Mouse (Mus musculus) intestine, embryonic 14.5 days (tissue): ENCODE measurements at regions not wholly inside any gene's neighbourhood (a gene's known extent, or its start where the extent isn't known, plus 50 kb on each side); places are given as distances from the start of the nearest gene placed in this dataset.

ENCODE experiments used
- ATAC-seq: fragments of 200-750 bp; cut with Nextera tagmentation; replicated peaks from 2 replicates; pipeline ENCODE4 v1.8.0; 2017; ENCODE audit warnings: low read depth, moderate number of reproducible peaks, moderate TSS enrichment, moderate library complexity; ENCODE audit not compliant: low FRiP score, low TSS enrichment
- DNase-seq: peaks from one replicate; pipeline ENCODE4 v3.0.0-alpha.2; 2018; ENCODE audit warnings: low spot score
- H3K27ac ChIP-seq: fragments of 300-500 bp; sonication (generic); 2 replicates; pipeline ENCODE4 v1.5.1; 2014; ENCODE audit warnings: low read depth, mild to moderate bottlenecking, control low read depth
- H3K27me3 ChIP-seq: fragments of 300-500 bp; sonication (generic); replicated peaks from 2 replicates; pipeline ENCODE4 v1.6.1; 2014; ENCODE audit warnings: low read length, control low read depth; ENCODE audit not compliant: control insufficient read depth, insufficient read depth
- H3K36me3 ChIP-seq: fragments of 300-500 bp; sonication (generic); 2 replicates; pipeline ENCODE4 v1.6.1; 2014; ENCODE audit warnings: low read length, control low read depth; ENCODE audit not compliant: control insufficient read depth, insufficient read depth
- H3K4me1 ChIP-seq: fragments of 300-500 bp; sonication (generic); replicated peaks from 2 replicates; pipeline ENCODE4 v1.6.1; 2014; ENCODE audit warnings: low read length, control low read depth, mixed read lengths; ENCODE audit not compliant: control insufficient read depth, insufficient read depth
- H3K4me2 ChIP-seq: fragments of 300-500 bp; sonication (generic); 2 replicates; pipeline ENCODE4 v1.6.1; 2014; ENCODE audit warnings: low read length
- H3K4me3 ChIP-seq: fragments of 300-500 bp; sonication (generic); 2 replicates; pipeline ENCODE4 v1.5.1; 2014; ENCODE audit warnings: low read depth, low read length, control low read depth, mixed read lengths
- H3K9ac ChIP-seq: fragments of 300-500 bp; sonication (generic); 2 replicates; pipeline ENCODE4 v1.6.1; 2014; ENCODE audit warnings: mild to moderate bottlenecking, low read length
- H3K9me3 ChIP-seq: fragments of 300-500 bp; sonication (generic); 2 replicates; pipeline ENCODE4 v1.6.1; 2016; ENCODE audit warnings: low read length, control low read depth; ENCODE audit not compliant: control insufficient read depth
- WGBS: fragments of 180-500 bp; shearing (Covaris S2); extraction: QIAGEN DNeasy Blood & Tissue Kit; methylation state at CpG from one replicate; pipeline ENCODE4 v1.1.7; 2014; 5-methylcytosine and 5-hydroxymethylcytosine counted together

DNA sequence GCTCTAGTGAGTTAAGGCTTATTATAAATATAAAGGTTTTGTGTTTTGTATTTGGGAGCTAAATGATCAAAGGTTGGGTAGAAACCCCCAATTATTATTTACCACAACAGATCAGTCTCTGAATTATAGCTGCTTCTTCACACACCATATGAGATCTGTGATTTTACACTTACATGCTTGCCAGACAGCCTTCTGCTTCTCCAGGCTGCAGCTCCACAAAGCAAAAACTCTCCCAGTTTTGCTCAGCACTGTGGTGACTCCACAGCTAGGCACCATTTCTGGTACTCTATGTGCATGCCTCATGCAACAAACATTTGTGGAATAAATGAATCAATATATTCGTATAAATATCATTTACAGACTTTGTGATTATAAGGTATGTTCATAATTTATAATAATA is 199.4 kb upstream of the Gm10306 start:
- no peak for ATAC-seq
- H3K9ac ChIP-seq, result no peak overlapping the region
- no peaks in the 10 kb centered on the region for H3K36me3 ChIP-seq
- no peak overlapping the region for H3K4me3 ChIP-seq
- no peak for DNase-seq
- H3K4me1 ChIP-seq, result no peaks in the 10 kb centered on the region
- no peaks in the 10 kb centered on the region for H3K9me3 ChIP-seq
- no peak overlapping the region for H3K4me2 ChIP-seq
- WGBS, result 81% methylated on average over 1 of the region's 1 CpGs
- no peaks in the 10 kb centered on the region for H3K27me3 ChIP-seq
- no peak overlapping the region for H3K27ac ChIP-seq

DNA sequence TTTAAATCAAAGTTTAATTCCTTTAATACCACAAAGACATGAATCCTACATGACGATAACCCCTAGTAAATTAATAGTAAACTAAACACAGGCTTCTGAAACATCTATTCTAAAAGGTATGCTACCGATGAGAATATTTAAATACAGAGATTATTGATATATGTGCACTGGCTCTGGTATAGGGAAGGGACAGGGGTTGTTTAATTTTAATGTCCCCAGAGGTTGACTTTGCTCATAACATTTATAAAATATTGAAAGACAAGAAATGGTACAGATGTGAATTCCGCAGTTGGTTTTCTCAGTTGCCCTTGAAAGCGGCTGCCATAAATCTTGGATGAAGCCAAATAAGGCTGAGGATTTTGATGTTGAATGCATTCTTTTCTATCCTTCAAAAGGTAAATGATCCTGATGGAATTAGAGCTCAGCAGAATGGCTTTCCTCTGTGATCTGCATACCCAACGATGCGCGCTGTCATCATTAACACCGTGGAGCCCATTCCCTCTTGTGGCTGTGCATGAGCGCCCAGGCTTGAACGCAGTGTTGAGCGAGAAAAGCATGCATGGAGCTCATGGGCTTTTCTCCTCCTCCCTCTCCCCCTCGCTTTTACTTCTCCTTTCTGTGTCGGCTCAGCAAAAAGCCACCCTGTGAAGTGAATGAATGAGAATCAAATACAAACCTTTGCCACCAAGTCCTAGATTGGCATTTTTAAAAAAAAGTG is 195.4 kb upstream of the Gm10306 start:
- DNase-seq (no peak), ATAC-seq (no peak)
- H3K4me2 ChIP-seq, result no peak overlapping the region

DNA sequence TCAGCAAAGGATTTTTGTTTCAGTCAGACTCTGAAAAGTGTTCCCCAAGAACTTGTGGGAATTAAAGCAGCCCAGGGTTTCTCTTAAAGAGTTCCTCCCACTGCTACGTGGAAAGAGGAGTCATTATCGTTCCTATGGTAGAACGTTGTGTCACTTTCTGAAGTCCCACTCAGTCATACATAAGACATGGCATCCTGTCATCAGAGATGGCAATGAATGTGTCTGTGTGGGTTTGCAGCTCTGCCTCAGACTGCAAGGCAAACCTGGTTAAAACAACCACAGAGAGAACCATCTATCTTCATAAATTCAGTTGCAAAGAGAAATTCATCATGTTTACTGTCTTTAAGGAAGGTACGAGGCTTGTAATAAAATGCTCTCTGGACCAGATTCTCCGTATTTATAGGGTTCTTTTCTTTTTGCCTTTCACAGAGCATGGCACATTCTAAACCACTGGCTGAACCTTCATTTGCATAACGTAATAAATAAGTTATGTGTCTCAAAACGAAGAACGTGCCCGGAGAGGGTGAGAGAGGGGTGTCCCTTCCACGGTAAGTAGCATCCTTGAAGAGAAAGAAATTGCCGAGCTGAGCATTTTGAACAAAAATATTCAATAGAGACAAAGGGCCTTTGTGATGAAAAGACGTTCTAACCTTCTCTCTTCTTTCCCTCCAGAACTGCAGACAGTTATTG is 194.7 kb upstream of the Gm10306 start:
- ATAC-seq, result no peak
- no peaks in the 10 kb centered on the region for H3K27me3 ChIP-seq

More for the DNA sequence above, 195.4 kb upstream of the Gm10306 start:
- H3K9me3 ChIP-seq, result no peaks in the 10 kb centered on the region
- no peak overlapping the region for H3K9ac ChIP-seq
- 70% methylated on average over 13 of the region's 13 CpGs for WGBS
- H3K4me3 ChIP-seq, result no peak overlapping the region
- no peaks in the 10 kb centered on the region for H3K36me3 ChIP-seq
- H3K27ac ChIP-seq, result no peak overlapping the region
- no peaks in the 10 kb centered on the region for H3K4me1 ChIP-seq
- no peaks in the 10 kb centered on the region for H3K27me3 ChIP-seq

DNA sequence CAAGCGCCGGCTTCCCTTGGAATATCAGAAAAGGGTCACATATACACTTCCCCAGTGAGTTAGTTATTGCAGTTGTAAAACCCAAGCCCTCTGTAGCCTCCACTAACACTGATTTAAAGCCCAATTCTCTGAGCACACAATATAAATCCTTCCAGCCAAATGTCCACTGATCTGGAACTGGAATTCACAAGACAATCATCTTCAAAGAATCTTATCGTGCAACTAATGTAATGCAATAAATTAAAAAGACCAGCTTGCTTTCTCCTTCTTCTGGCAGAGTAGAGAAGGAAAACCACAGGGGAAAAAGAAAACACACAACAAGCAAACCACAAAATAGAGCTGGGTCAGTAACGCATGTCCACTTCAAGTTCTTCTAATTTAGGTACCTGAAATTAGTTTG is 191.0 kb upstream of the Gm10306 start:
- ATAC-seq, result no peak
- no peak overlapping the region for H3K9ac ChIP-seq
- no peak overlapping the region for H3K27ac ChIP-seq
- H3K4me2 ChIP-seq, result no peak overlapping the region
- 42% methylated on average over 4 of the region's 4 CpGs for WGBS
- no peaks in the 10 kb centered on the region for H3K4me1 ChIP-seq
- no peak for DNase-seq
- no peaks in the 10 kb centered on the region for H3K9me3 ChIP-seq
- no peaks in the 10 kb centered on the region for H3K36me3 ChIP-seq
- H3K4me3 ChIP-seq, result no peak overlapping the region
- H3K27me3 ChIP-seq, result no peaks in the 10 kb centered on the region

More for the DNA sequence above, 194.7 kb upstream of the Gm10306 start:
- Histone ChIP-seq H3K27ac (no peak overlapping the region), H3K4me1 (no peaks in the 10 kb centered on the region), H3K9me3 (no peaks in the 10 kb centered on the region), H3K4me2 (no peak overlapping the region), H3K36me3 (no peaks in the 10 kb centered on the region), H3K4me3 (no peak overlapping the region), H3K9ac (no peak overlapping the region)
- WGBS, result 65% methylated on average over 12 of the region's 12 CpGs
- no peak for DNase-seq

DNA sequence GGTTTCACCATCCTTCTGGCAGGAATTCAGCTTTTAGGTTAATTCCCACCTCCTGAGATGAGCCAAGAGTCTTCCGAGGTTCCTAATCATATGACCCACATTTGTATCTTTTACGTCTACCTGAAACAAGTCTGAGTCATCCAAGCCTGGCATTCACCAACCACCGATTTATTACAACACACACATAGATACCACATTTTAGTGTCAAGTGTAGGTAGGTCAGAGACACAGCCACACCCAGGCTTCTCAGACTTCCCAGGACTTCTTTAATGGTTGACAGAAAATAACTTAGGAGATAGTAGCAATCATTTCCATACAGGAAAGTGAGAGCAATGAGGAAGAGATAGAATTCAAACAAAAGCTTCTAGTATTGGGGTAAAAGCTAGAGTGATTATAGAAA is 189.2 kb upstream of the Gm10306 start:
- Histone ChIP-seq H3K27me3 (no peaks in the 10 kb centered on the region), H3K4me3 (no peak overlapping the region), H3K4me1 (no peaks in the 10 kb centered on the region), H3K9me3 (no peaks in the 10 kb centered on the region), H3K4me2 (no peak overlapping the region), H3K9ac (no peak overlapping the region), H3K36me3 (no peaks in the 10 kb centered on the region), H3K27ac (no peak overlapping the region)
- no peak for DNase-seq
- 72% methylated on average over 3 of the region's 3 CpGs for WGBS
- ATAC-seq, result no peak

DNA sequence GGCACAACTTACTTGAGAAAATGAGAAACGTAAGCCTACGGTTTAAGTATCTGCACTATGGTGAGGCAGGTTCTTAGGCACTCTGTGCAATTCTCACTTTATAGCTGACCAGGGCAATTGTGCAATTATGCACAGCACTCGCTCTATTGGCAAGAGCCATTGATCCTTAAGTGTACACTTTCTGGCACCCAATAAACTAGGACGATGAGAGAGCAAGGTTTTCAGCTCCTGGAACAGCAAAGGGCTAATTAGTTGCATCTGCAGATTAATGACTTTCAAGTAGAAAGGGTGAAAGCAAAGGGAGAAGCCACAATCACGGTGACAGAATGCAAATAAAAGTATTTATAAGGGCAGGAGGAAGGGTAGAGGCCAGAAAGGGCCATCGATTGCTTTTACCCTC is 185.4 kb upstream of the Gm10306 start:
- no peak for DNase-seq
- WGBS, result 26% methylated on average over 6 of the region's 6 CpGs

DNA sequence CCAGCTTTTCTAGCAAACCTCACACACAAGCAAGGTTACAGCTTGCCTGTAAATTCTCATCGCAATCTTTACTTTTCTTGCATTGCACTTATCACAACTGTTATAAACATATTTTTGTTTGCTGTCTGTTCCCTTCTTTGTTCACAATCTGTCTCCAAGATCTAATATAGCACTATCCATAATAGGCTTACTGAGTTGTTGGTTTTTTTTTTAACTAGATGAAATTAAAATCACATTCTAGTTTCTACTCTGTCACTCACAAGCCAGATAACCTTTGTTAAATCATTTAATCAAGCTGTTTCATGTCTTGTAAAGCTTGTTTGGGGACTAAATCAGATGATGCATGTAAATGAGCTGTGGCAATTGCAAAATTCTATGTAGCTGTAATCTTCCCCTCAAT is 180.1 kb upstream of the Gm10306 start:
- no peaks in the 10 kb centered on the region for H3K4me1 ChIP-seq
- 89% methylated on average over 1 of the region's 1 CpGs for WGBS
- H3K27ac ChIP-seq, result no peak overlapping the region
- H3K4me3 ChIP-seq, result no peak overlapping the region
- H3K36me3 ChIP-seq, result no peaks in the 10 kb centered on the region
- H3K27me3 ChIP-seq, result no peaks in the 10 kb centered on the region
- no peak for DNase-seq
- H3K9ac ChIP-seq, result no peak overlapping the region
- H3K9me3 ChIP-seq, result no peaks in the 10 kb centered on the region
- ATAC-seq, result no peak
- H3K4me2 ChIP-seq, result no peak overlapping the region

More for the DNA sequence above, 185.4 kb upstream of the Gm10306 start:
- H3K27me3 ChIP-seq, result no peaks in the 10 kb centered on the region
- no peaks in the 10 kb centered on the region for H3K4me1 ChIP-seq
- H3K9me3 ChIP-seq, result no peaks in the 10 kb centered on the region
- H3K4me2 ChIP-seq, result no peak overlapping the region
- no peaks in the 10 kb centered on the region for H3K36me3 ChIP-seq
- no peak overlapping the region for H3K27ac ChIP-seq
- H3K9ac ChIP-seq, result no peak overlapping the region
- no peak overlapping the region for H3K4me3 ChIP-seq
- no peak for ATAC-seq

DNA sequence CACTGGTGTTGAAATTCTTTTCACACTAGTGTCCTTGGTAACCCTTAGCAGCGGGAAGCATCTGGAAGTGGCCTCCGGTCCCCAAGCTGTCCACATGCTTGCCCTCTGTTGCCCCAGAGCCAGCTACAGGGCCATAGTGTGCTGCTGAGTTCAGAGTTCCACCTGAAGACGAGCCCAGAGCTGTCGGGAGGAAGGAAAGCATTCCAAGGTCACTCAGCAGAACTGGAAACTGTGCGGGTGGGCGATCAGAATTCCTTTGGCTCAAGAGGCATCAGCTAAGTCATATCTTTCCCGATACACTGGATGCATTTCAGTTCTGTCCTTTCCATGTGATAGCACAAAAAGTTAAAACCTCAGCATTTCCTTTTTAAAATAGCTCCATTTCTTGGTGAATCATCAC is 170.6 kb upstream of the Gm10306 start:
- no peak overlapping the region for H3K27ac ChIP-seq
- H3K4me3 ChIP-seq, result no peak overlapping the region

DNA sequence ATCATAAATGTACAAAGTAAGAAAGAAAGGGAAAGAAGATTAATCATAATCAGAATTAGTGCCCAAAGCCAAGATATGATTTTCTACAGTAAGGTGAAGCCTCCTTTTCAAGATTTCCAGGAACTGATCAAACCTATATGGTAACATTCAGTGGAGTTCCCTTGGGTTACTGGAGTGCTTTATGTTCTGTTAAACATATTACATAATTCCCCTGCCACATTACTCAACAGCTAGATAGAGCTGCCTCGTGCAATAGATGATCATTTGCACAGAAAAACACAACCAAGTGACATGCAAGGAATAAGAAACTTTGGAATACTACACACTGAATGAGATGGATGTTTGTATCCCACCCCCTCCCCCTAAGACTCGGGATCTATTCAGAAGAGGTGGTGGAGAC is 168.0 kb upstream of the Gm10306 start:
- ATAC-seq (no peak), DNase-seq (no peak)
- no peak overlapping the region for H3K9ac ChIP-seq
- no peak overlapping the region for H3K4me2 ChIP-seq
- no peak overlapping the region for H3K4me3 ChIP-seq
- no peaks in the 10 kb centered on the region for H3K4me1 ChIP-seq
- H3K9me3 ChIP-seq, result no peaks in the 10 kb centered on the region
- WGBS, result 44% methylated on average over 2 of the region's 2 CpGs
- H3K36me3 ChIP-seq, result no peaks in the 10 kb centered on the region
- no peak overlapping the region for H3K27ac ChIP-seq
- no peaks in the 10 kb centered on the region for H3K27me3 ChIP-seq

More for the DNA sequence above, 170.6 kb upstream of the Gm10306 start:
- no peak overlapping the region for H3K9ac ChIP-seq
- ATAC-seq (no peak), DNase-seq (no peak)
- no peak overlapping the region for H3K4me2 ChIP-seq
- no peaks in the 10 kb centered on the region for H3K36me3 ChIP-seq
- H3K9me3 ChIP-seq, result no peaks in the 10 kb centered on the region
- WGBS, result 53% methylated on average over 7 of the region's 7 CpGs
- H3K4me1 ChIP-seq, result no peaks in the 10 kb centered on the region
- no peaks in the 10 kb centered on the region for H3K27me3 ChIP-seq
